Mouse (Mus musculus) thymus, adult 2 months (tissue): ENCODE results near the gene Pigh. TPM values are rescaled to one million over a fixed set of nuclear protein-coding genes. Genes with fewer than 3 reads are reported as not detected.

Experiments used
- DNase-seq: peaks from one replicate; pipeline ENCODE4 v3.0.0; 2021
- H3K27ac ChIP-seq: fragments of 200-500 bp; 2 replicates; pipeline ENCODE4 v1.5.1; 2012; ENCODE audit warnings: low read length, control low read depth; ENCODE audit not compliant: control insufficient read depth, insufficient read depth
- H3K27me3 ChIP-seq: fragments of 200-500 bp; 2 replicates; pipeline ENCODE4 v1.6.1; 2012; ENCODE audit warnings: mild to moderate bottlenecking, low read length, moderate library complexity, mixed read lengths; ENCODE audit not compliant: control insufficient read depth, insufficient read depth
- H3K36me3 ChIP-seq: fragments of 200-500 bp; 2 replicates; pipeline ENCODE4 v1.6.1; 2012; ENCODE audit warnings: mild to moderate bottlenecking, low read length, moderate library complexity; ENCODE audit not compliant: control insufficient read depth, insufficient read depth
- H3K4me1 ChIP-seq: fragments of 200-500 bp; replicated peaks from 2 replicates; pipeline ENCODE4 v1.6.1; 2012; ENCODE audit warnings: low read length; ENCODE audit not compliant: control insufficient read depth, insufficient read depth
- H3K4me3 ChIP-seq: fragments of 200-500 bp; 2 replicates; pipeline ENCODE4 v1.5.1; 2012; ENCODE audit warnings: mild to moderate bottlenecking, low read length, control low read depth, moderate library complexity; ENCODE audit not compliant: control insufficient read depth, insufficient read depth
- CTCF ChIP-seq: fragments of 200-500 bp; IDR thresholded peaks from 2 replicates; pipeline ENCODE4 v1.5.1; 2012; ENCODE audit warnings: mild to moderate bottlenecking, control low read depth, low read length, moderate library complexity, borderline replicate concordance; ENCODE audit not compliant: control insufficient read depth, poor library complexity, insufficient read depth; ENCODE audit errors: extremely low read depth
- POLR2A ChIP-seq: fragments of 200-500 bp; IDR thresholded peaks from 2 replicates; pipeline ENCODE4 v1.6.1; 2012; ENCODE audit warnings: mild to moderate bottlenecking, low read length, control low read depth, moderate library complexity; ENCODE audit not compliant: control insufficient read depth, poor library complexity, insufficient read depth; ENCODE audit errors: extremely low read depth
- WGBS: fragments of 180-500 bp; shearing (Covaris S2); methylation state at CpG from one replicate; pipeline ENCODE4 v1.1.7; 2018; 5-methylcytosine and 5-hydroxymethylcytosine counted together
- polyA plus RNA-seq: library from polyadenylated mRNA; depleted of rRNA; stranded (reverse); fragments of >200 nt; gene quantifications from 2 replicates; pipeline ENCODE4 v1.2.3, GENCODE M21; 2012; rRNA removed

Pigh gene
- 21.3 and 23.6 TPM in 2 replicates for polyA plus RNA-seq

- Histone ChIP-seq H3K36me3 (no peaks in the 10 kb centered on the region), H3K27ac (no peak within 1 kb of the TSS), H3K27me3 (no peaks in the 10 kb centered on the region), H3K4me1 (no peaks in the 10 kb centered on the region), H3K4me3 (peak within 1 kb of the TSS; percentile 80)
- peak; percentile 90 for DNase-seq
- under 1% methylated on average over 53 of the region's 53 CpGs for WGBS
- TF ChIP-seq POLR2A (peak; percentile 52; the same call in 1 of the 2 replicates), CTCF (no peak)
Observed at GRCm38 (mm10) chr12:79089182-79089812, at the start of gene Pigh. TSS of gene Pigh (minus strand) at chr12:79089651.

DNA sequence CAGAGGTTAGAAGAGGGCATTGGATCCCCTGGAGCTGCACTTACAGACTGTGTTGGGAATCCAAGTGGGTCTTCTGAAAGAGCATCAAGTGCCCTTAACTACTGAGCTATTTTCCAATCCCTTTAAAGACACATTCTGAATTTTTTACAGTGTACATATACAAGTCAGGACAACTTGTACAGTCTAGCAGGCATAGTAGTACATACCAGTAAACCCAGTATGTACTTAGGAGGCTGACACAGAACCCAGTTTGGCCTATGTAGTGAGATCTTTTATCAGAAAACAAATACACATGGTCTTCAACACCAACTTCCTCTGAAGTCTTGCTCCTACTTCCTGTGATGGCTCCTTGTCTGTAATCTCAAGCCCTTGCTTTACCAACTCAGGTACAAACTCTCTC, 49.5 kb upstream of the Pigh start:
- no peak for DNase-seq
- H3K27ac ChIP-seq = no peak overlapping the region
- no peaks in the 10 kb centered on the region for H3K36me3 ChIP-seq
- H3K4me1 ChIP-seq = no peaks in the 10 kb centered on the region
- H3K4me3 ChIP-seq = no peak overlapping the region
- TF ChIP-seq POLR2A (no peak), CTCF (no peak)
- H3K27me3 ChIP-seq = no peaks in the 10 kb centered on the region

DNA sequence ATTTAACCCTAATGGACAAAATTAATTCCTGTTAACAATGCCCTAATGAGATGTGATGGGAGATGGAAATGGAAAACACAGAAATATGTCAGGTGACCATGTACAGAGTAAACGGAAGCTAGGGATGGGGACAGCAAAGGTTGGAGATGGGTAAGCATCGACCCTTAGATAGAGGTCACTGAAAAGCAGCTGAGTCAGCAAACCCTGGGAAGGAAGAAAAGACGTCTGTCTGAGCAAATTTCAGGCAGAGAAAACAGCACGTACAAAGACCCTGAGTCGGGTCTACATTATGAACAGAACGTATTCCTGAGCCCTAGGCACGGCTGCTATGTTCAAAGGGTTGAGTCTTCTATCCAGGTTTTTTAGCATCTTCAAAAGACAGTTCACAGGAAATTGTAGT, 47.5 kb upstream of the Pigh start:
- TF ChIP-seq POLR2A = no peak
- no peak for TF ChIP-seq CTCF
- Histone ChIP-seq H3K36me3 (no peaks in the 10 kb centered on the region), H3K27ac (no peak overlapping the region), H3K4me1 (no peaks in the 10 kb centered on the region), H3K27me3 (peaks cover 1% of the 10 kb centered on the region; the same call in 1 of the 2 replicates), H3K4me3 (no peak overlapping the region)
- DNase-seq = no peak
- WGBS = 91% methylated on average over 7 of the region's 7 CpGs

- Histone ChIP-seq H3K36me3 (no peaks in the 10 kb centered on the region), H3K4me3 (no peak overlapping the region), H3K4me1 (peaks cover 9% of the 10 kb centered on the region), H3K27ac (no peak overlapping the region), H3K27me3 (peaks cover 14% of the 10 kb centered on the region)
- TF ChIP-seq CTCF = no peak
- TF ChIP-seq POLR2A = no peak
- 38% methylated on average over 4 of the region's 4 CpGs for WGBS
- DNase-seq = no peak
Observed at GRCm38 (mm10) chr12:79135105-79135504, 45.7 kb upstream of the Pigh start.

GRCm38 (mm10) chr12:79134676-79135075, 45.2 kb upstream of the Pigh start:
- H3K4me3 ChIP-seq = no peak overlapping the region
- WGBS = 69% methylated on average over 8 of the region's 8 CpGs
- H3K27ac ChIP-seq = no peak overlapping the region
- TF ChIP-seq POLR2A (no peak), CTCF (no peak)
- DNase-seq = no peak
- H3K36me3 ChIP-seq = no peaks in the 10 kb centered on the region
- peaks cover 14% of the 10 kb centered on the region for H3K27me3 ChIP-seq
- H3K4me1 ChIP-seq = peaks cover 9% of the 10 kb centered on the region

- WGBS = 31% methylated on average over 5 of the region's 5 CpGs
- Histone ChIP-seq H3K27me3 (peaks cover 14% of the 10 kb centered on the region), H3K36me3 (no peaks in the 10 kb centered on the region), H3K4me1 (peaks cover 9% of the 10 kb centered on the region), H3K4me3 (no peak overlapping the region), H3K27ac (no peak overlapping the region)
- DNase-seq = no peak
- TF ChIP-seq POLR2A = no peak
- TF ChIP-seq CTCF = no peak
Observed at GRCm38 (mm10) chr12:79131706-79132460, 42.4 kb upstream of the Pigh start.
